Mouse (Mus musculus): ENCODE data around the gene Flrt1. TPM values are rescaled to one million over a fixed set of nuclear protein-coding genes. Genes with fewer than 3 reads are reported as not detected.

Flrt1 gene
- polyA plus RNA-seq, 1 experiment from 2014 or later, result 8.2 TPM

Other genes starting within 250 kb of the Flrt1 start
- gene Ccdc88b, start 247.5 kb downstream of the Flrt1 start, polyA plus RNA-seq (2016; fragmentation: Nextera tagmentation; extraction: Ambion mirVana), result 0.69 and 1.1 TPM in 2 replicates
- gene Trmt112, start 196.0 kb downstream of the Flrt1 start, polyA plus RNA-seq (2016; fragmentation: Nextera tagmentation; extraction: Ambion mirVana), result 129 and 139 TPM in 2 replicates
- gene Prdx5, start 195.6 kb downstream of the Flrt1 start, polyA plus RNA-seq (2016; fragmentation: Nextera tagmentation; extraction: Ambion mirVana), result 172 and 191 TPM in 2 replicates
- 13.9 and 14.3 TPM in 2 replicates for gene Esrra, start 183.9 kb downstream of the Flrt1 start, polyA plus RNA-seq (2016; fragmentation: Nextera tagmentation; extraction: Ambion mirVana)
- 0.68 and 0.97 TPM in 2 replicates for gene Catsperz, start 180.3 kb downstream of the Flrt1 start, polyA plus RNA-seq (2016; fragmentation: Nextera tagmentation; extraction: Ambion mirVana)
- gene Kcnk4, start 171.2 kb downstream of the Flrt1 start, polyA plus RNA-seq (2016; fragmentation: Nextera tagmentation; extraction: Ambion mirVana), result 0.19 and 0.52 TPM in 2 replicates
- gene Bad, start 163.9 kb downstream of the Flrt1 start, polyA plus RNA-seq (2016; fragmentation: Nextera tagmentation; extraction: Ambion mirVana), result 67.6 and 69.0 TPM in 2 replicates
- 37.7 and 38.3 TPM in 2 replicates for gene Gpr137, start 163.2 kb downstream of the Flrt1 start, polyA plus RNA-seq (2016; fragmentation: Nextera tagmentation; extraction: Ambion mirVana)
- gene Ppp1r14b, start 130.8 kb downstream of the Flrt1 start, polyA plus RNA-seq (2016; fragmentation: Nextera tagmentation; extraction: Ambion mirVana), result 265 and 314 TPM in 2 replicates
- gene Plcb3, start 129.3 kb downstream of the Flrt1 start, polyA plus RNA-seq (2016; fragmentation: Nextera tagmentation; extraction: Ambion mirVana), result 21.6 and 22.5 TPM in 2 replicates
- 80.3 and 83.9 TPM in 2 replicates for gene Fkbp2, start 125.2 kb downstream of the Flrt1 start, polyA plus RNA-seq (2016; fragmentation: Nextera tagmentation; extraction: Ambion mirVana)
- gene Vegfb, start 118.1 kb downstream of the Flrt1 start, polyA plus RNA-seq (2016; fragmentation: Nextera tagmentation; extraction: Ambion mirVana), result 34.3 and 35.0 TPM in 2 replicates
- 21.2 and 23.2 TPM in 2 replicates for gene Dnajc4, start 113.2 kb downstream of the Flrt1 start, polyA plus RNA-seq (2016; fragmentation: Nextera tagmentation; extraction: Ambion mirVana)
- gene Nudt22, start 109.6 kb downstream of the Flrt1 start, polyA plus RNA-seq (2016; fragmentation: Nextera tagmentation; extraction: Ambion mirVana), result 18.7 and 19.0 TPM in 2 replicates
- 12.4 and 12.6 TPM in 2 replicates for gene Trpt1, start 109.6 kb downstream of the Flrt1 start, polyA plus RNA-seq (2016; fragmentation: Nextera tagmentation; extraction: Ambion mirVana)
- 6.5 and 8.2 TPM in 2 replicates for gene Fermt3, start 86.3 kb downstream of the Flrt1 start, polyA plus RNA-seq (2016; fragmentation: Nextera tagmentation; extraction: Ambion mirVana)
- gene Stip1, start 65.8 kb downstream of the Flrt1 start, polyA plus RNA-seq (2016; fragmentation: Nextera tagmentation; extraction: Ambion mirVana), result 315 and 316 TPM in 2 replicates
- gene Macrod1, start 48.9 kb downstream of the Flrt1 start, polyA plus RNA-seq (2016; fragmentation: Nextera tagmentation; extraction: Ambion mirVana), result 3.0 and 3.3 TPM in 2 replicates
- gene Otub1, start 100.6 kb upstream of the Flrt1 start, polyA plus RNA-seq (2016; fragmentation: Nextera tagmentation; extraction: Ambion mirVana), result 230 and 248 TPM in 2 replicates
- 763 and 786 TPM in 2 replicates for gene Cox8a, start 111.9 kb upstream of the Flrt1 start, polyA plus RNA-seq (2016; fragmentation: Nextera tagmentation; extraction: Ambion mirVana)
- gene Naa40, start 135.5 kb upstream of the Flrt1 start, polyA plus RNA-seq (2016; fragmentation: Nextera tagmentation; extraction: Ambion mirVana), result 88.4 and 91.0 TPM in 2 replicates
- 93.7 and 96.3 TPM in 2 replicates for gene Rcor2, start 161.6 kb upstream of the Flrt1 start, polyA plus RNA-seq (2016; fragmentation: Nextera tagmentation; extraction: Ambion mirVana)
- 63.8 and 68.6 TPM in 2 replicates for gene Mark2, start 236.1 kb upstream of the Flrt1 start, polyA plus RNA-seq (2016; fragmentation: Nextera tagmentation; extraction: Ambion mirVana)